ENCODE assay signal across 9 mouse cellular contexts in genomic region chr3:6106659-6107058, GRCm38 (mm10).
A peak's percentile ranks its signal among the peaks of the same experiment; 100 is the strongest.
DNase-seq lines count a peak whose midpoint lies in the region; ATAC-seq and TF ChIP-seq lines count a peak whose summit lies in the region.
"Had no signal": no experiment of that assay in that cellular context is flagged by ENCODE, and none has a peak within 500 bp of the region (broad histone marks: within the 10 kb centered on the region; RNA-seq: fewer than 3 reads in every experiment).

No protein-coding gene starts in this region.

- POLR2A ChIA-PET in Patski (lab: Charles Lee): no interaction called here

- CTCF ChIA-PET in Patski (lab: Charles Lee): interaction anchor here (0.8 kb wide), 1 partner anchor 20 kb away, joined by 3 read pairs; no protein-coding TSS in a partner anchor

- ATAC-seq in Patski: peak; percentile 60
- no peak for ATAC-seq in erythroid progenitor cell, adult 5-6 weeks (replicated peaks; ENCODE audit: low FRiP score, poor library complexity, severe bottlenecking)

- in situ Hi-C loops in Patski (cut with MboI; ENCODE audit: low pct_unique_long_range_greater_than_20kb): no loop called here

- peaks cover 71% of the 10 kb centered on the region for H3K27me3 ChIP-seq in Patski
- H3K27me3 ChIP-seq: embryonic facial prominence, embryonic 15.5 days; lung, embryonic 15.5 days had no signal

- peak; percentile 74 for TF ChIP-seq CTCF in Patski (IDR thresholded peaks at IDR 0.05)

- peak; percentile 4 for DNase-seq in left cerebral cortex, adult 11 months (ENCODE audit: low spot score)
- DNase-seq in left cerebral cortex, adult 9 months (ENCODE audit: low spot score in 2 of 2): no peak
- DNase-seq in Patski (ENCODE audit: low read depth, low spot score): peak; percentile 3
- peak; percentile 43 for DNase-seq in embryo, embryonic 11.5 days (ENCODE audit: low read depth, low spot score)
- DNase-seq in lung, postnatal 10 days: peak; percentile 16
- DNase-seq in testis, postnatal 10 days (ENCODE audit: low spot score): no peak

Comparison
In these comparisons a context has a peak if more than half of its experiments do, and no peak if none do; other contexts are left out.
1. DNase-seq: peak in left cerebral cortex, adult 11 months (single experiment), Patski (single experiment), embryo, embryonic 11.5 days (single experiment) and lung, postnatal 10 days (single experiment); none in left cerebral cortex, adult 9 months (0 of 2) and testis, postnatal 10 days (single experiment).